Mouse (Mus musculus): ENCODE results near the gene Fam120b. TPM values are rescaled to one million over a fixed set of nuclear protein-coding genes. Genes with fewer than 3 reads are reported as not detected.

Gene Fam120b
- 10 to 100 TPM in 1 of 2 experiments, 1 to 10 TPM in 1; 8.6 to 10.3 TPM for total RNA-seq (2021)
- long read RNA-seq, experiment 1, full-length matches to known transcripts, result 6 of 18 reads
- long read RNA-seq, experiment 1, partial matches to known transcripts, result 7 of 18 reads
- long read RNA-seq, experiment 1, other reads (novel, unspliced or antisense), result 5 of 18 reads
- long read RNA-seq, experiment 2, full-length matches to known transcripts, result 5 of 13 reads
- long read RNA-seq, experiment 2, partial matches to known transcripts, result 5 of 13 reads
- long read RNA-seq, experiment 2, other reads (novel, unspliced or antisense), result 3 of 13 reads

DNA sequence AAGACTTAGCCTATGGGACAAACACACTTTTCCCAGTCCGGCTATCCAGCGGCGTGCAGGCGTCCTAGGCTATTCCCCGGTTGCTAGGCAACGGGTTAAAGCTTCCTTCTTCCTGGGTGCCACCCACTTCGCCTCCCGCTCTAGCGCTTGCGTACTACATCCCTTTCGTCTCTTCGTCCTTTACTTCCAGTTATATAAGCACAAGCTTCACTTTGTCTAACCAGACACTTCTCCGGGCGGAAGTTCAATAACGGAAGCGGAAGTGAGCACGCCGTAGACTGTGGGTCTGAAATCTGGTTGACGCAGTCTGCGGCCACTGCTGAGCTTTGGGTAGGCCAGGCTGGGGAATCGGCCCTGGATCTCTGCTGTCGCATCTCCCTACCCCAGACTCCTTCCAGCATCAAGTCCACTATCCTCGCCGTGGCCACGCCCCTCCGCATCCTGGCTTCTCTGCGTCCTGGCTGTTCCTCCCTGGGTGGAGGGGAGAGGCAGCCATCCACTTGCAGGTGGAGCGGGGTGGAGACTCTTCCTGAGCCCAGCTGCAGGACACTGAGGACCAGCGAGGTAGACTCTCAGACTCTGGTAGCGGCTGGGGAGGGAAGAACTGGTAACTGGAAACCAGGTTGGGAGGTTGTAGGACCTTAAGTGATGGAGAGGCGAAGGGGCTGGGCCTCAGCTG, at the start of gene Fam120b:
Gene Fam120b, plus strand, starts transcription at position 206 of the 679 bp plus-strand sequence.
- peak; percentile 89 for DNase-seq

GRCm38 (mm10) chr17:15350152-15350551, 45.9 kb upstream of the Fam120b start:
- no peak for DNase-seq

DNA sequence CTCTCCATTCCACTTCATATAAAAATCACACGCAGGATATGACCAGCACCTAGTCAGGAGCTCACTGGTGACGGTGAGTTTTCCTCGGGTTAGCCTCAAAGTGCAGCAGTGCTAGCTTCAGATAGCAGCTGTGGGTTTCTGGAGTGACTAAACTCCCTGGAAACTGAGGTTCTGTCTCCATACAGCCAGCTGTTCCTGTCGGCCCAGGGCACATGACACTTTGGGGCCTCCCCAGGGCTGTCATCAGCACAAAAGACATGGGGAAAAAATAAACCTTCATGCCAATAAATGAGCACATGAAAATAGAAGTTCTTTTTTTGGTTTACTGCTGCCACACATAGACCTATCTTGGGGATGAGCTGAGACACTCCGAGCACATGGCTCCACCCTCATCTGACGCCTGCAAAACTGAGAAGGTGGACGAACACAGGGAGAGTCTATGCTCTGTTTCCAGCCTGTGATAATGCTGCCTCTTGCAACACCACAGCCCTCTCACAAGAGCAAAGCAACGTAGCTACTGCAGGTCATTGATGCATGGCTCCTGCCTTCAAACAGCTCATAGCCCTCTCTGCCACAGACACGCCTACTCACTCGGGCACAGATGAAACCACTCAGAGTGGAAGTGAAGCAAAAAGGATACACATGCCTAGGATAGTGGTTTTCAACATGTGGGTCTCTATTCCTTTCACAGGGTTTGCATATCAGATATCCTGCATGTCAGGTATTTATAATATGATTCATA, 43.0 kb upstream of the Fam120b start:
- no peak for DNase-seq

- DNase-seq, result no peak
Observed at GRCm38 (mm10) chr17:15354006-15354405, 42.0 kb upstream of the Fam120b start.

DNA sequence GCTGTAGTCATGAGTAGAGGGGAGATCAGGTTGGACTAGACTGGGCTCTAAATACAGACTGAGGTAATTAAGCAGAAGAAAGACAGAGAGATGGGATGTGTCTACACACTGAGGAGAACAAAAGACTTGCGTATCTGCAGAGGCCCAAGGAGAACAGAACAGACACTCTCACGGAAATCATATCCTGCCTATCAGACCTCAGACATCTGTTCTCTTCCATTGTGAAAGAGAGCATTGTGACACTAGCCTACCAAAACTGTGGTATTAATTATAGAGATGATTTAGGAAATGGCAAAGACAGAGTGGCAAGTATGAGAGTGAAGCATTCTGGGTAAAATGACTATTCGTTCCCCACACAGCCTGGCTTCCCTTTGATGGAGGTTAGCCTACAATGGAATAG, 40.9 kb upstream of the Fam120b start:
- no peak for DNase-seq

DNA sequence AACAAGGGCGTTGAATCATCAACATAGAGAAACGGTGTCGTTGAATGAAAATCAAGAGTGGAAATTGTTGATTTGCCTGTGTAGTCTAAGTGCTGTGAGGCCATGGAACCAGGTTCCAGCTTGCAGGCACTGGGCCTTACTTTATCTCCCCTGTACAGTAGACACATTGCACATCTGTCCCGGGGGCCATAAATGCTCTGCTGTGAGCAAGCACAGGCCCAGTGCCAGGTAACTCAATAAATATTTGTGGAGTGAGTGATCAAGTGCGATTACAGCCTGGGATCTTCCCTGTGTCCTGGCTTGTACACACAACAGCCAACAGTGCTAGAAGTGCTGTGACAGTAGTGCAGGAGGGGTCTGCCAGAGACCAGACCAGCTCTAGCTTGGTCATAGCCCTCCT, 39.5 kb upstream of the Fam120b start:
- no peak for DNase-seq

DNA sequence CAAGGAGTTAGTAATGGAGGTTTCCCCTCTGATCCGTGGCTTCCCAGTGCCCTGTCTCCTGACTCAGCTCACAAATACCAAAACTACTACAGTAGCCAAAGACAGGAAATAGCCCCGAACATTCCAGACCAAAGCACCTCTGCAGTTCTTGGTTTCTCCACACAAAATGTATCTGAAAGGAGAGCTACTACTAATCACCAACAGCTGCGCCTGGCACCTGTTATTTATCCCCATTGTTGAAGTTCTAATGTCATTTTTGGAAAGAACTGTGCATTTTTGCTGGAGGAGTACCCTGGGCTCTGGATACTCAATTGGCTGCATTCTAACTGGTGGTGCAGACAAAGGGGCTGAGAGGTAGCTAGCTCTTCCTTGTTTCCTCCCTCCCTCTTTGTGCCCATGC, 38.9 kb upstream of the Fam120b start:
- DNase-seq, result no peak

- no peak for DNase-seq
Observed at GRCm38 (mm10) chr17:15363656-15364055, 32.3 kb upstream of the Fam120b start.

DNA sequence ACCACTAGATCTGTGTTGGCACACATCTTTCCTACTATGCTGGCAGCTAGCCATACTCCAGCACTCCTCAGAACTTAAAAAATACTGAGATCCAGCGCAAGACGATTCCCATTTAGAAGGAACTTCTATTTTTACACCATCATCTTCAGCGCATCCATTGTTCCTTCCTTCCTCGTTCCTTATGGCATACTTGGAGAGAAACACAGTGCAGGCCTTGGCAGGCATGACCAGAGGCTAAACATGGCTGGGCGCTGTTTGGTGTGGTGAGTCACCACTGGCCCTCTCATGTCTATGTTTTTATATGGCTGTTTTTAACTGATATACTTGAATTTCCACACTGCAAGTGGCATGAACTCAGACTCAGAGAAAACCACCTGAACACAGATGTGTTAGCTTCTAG, 30.4 kb upstream of the Fam120b start:
- DNase-seq, result no peak

DNA sequence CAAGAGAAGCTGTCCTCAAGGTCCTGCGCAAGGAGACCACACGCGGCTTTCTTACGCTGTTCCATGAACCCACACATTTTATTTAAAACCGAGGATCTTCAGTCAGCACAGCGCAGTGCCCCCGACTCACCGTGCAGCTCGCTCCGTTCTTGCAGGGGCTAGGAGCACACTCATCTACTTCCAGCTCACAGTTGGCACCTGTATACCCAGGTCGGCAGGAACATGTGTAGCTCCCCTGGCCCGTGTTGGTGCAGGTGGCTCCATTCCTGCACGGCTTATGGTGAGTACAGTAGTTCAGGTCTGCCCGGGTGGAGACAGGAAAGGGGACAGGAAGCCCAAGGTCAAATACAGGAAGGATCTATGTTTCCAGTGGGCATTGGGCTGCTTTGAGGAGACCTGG, 25.6 kb upstream of the Fam120b start:
- no peak for DNase-seq

DNA sequence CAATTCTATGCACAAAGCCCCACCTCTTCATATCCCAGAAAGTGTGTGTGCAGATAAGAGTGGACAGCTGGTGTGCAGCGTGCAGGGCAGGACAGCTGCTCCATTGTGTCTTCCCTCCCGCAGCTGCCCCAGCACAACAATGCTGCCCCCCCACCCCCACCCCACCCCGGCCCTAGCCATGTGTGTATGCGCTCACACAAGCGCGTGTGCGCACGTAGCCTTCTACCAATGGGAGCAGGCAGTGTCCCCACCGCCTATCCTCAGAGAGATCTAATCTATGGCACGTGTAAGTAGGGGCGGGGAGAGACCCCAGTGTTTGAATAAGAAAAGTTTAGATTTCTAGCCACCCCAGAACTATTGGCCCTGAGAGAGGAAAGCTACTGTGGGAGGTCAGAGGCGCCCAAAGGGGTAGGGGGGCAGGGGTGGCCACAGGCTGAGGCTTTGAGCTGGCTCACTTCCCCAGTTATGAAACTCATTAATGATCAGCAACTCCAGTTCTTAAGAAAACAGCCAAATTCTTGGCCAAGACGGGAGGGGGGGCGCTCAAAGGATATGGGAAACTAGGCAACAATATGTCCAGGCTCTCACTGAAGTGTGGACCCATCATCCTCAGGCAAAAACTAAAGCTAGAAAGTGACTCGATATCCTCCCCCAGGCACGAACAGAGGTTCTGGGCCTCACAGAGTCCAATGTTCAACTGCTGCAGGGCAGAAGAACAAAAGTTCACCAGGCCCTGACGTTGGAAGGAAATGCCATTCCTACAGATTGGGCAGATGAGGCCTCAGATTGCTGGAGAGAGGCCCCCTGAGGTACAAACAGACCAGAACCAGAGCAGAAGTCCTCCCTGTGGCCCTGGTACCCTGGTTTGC, 23.8 kb upstream of the Fam120b start:
- DNase-seq, result no peak

DNA sequence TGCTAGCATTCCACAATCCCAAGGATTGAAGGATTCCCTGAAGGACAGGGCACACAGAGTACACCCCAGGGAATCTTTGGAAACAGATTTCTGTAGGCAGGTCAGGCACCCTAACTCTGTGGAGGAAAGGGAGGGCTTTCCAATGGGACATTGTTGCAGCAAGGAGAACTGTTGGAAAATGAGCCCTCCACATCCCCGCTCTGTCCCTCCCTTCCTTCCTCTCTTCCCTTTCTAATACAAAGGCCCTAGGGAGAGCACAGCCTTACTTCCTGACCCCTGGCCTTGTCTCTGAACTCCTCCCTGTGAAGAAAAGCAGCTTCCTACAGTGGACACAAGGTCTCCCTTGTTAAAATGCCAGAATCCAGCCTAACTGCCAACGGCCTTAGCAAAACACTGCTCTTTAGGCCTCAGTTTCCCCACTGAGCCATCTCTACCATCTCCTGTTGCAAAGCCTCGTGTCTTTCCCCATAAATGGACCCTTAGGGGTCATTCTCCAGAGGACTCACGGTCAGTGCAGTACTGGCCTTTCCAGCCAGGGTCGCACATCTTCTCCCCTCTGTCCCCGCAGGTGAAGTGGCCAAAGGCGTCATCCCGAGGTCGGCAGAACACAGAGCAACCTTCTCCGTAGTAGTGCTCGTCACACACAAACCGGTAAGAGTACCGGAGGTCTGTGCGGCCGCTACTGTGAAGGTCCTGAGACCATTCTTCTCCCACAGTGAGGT, 22.9 kb upstream of the Fam120b start:
- no peak for DNase-seq

GRCm38 (mm10) chr17:15374321-15375141, 21.5 kb upstream of the Fam120b start:
- no peak for DNase-seq

DNA sequence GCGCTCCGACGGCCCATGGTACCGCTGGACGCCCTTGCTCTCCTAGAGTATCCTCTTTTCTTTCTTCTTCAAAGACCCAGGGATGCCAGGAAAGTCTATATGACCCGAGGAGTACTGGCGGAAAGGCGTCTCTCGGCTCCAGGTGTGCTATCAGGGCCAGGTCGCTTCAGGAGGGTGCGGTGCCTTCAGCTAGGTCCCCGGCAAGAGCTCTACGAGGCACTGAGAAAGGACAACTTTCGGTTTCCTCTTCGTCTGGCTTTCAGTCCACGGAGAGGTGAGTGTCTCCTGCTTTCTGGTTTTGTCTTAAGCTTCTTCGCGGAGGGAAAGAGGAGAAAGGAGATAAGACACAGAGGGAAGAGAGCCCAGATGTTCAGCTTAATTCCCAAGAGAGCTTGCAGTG, 20.8 kb upstream of the Fam120b start:
- DNase-seq, result no peak

DNA sequence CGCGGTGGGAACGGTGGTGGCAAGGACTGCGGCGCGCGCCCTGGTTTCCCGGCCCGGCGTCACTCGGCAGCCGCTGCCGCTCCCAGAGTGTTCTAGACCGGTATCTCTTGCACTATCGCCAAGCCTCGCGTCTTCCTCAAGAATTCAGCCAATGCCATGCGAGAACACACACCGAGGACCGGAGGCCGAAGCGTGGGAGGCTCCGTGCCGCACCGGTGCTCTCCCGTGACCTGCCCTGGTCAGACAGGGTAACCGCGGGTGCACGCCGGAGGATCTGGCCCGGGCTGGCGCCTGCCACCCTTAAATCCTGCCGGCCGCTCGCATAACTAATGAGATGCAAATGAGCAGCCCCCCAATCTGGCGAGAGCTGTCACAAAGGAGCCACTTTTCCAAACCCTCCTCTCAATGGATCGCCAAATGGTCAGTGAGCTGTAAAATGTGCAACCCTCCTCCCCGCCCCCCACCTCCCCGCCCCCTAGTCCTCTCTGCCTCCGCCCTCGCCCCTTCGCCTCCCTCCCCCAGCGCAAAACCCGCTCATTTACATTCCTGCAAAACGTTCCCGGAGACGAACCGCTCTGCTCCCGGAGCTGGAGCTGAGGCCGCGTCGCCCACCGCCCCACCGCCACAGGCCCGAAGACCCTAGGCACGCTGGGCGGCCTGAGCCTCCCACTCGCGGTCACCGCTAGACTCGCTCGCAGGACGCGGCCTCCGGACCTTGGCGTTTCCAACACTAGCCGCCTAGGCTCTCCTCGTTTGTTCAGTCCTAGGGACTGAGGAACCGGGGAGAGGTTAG, 20.1 kb upstream of the Fam120b start:
- peak; percentile 63 for DNase-seq

DNA sequence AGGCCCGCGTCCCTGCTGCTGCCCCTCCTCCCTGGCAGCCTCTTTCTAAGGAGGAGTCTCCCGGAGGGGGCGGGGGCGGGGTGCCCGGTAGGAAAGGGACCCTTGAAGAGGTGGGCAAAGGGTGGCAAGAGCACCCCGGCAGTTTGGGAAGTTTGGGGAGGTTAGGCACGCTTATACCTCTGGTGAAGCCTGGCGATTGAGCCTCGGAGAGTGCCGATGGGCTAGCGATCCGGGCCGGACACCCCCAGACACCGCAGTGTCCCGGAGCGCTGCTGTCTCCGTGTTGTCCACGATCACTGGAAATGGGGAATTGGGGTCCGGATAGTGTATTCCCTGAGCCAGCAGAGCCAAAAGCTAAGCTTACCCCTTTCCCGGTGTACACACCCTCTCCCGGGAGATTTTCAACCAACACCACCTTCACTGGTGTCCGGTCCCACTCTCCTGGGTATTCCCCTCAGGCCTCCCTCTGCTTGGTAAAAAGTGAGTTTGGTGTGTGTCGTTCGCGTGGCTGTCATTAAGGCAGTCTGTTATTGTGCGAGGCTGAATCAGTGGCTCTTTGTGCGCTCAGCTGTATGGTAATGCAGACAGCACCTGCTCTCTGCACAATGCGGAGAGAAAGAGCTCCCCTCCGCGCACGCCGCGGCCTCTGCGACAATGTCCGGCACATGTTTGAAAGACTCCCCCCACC, 19.4 kb upstream of the Fam120b start, which contains the start of gene Dll1:
Gene Dll1, minus strand, starts transcription at position 379 of the 688 bp plus-strand sequence.
- no peak for DNase-seq

- no peak for DNase-seq
Observed at GRCm38 (mm10) chr17:15377901-15378300, 18.1 kb upstream of the Fam120b start.

DNA sequence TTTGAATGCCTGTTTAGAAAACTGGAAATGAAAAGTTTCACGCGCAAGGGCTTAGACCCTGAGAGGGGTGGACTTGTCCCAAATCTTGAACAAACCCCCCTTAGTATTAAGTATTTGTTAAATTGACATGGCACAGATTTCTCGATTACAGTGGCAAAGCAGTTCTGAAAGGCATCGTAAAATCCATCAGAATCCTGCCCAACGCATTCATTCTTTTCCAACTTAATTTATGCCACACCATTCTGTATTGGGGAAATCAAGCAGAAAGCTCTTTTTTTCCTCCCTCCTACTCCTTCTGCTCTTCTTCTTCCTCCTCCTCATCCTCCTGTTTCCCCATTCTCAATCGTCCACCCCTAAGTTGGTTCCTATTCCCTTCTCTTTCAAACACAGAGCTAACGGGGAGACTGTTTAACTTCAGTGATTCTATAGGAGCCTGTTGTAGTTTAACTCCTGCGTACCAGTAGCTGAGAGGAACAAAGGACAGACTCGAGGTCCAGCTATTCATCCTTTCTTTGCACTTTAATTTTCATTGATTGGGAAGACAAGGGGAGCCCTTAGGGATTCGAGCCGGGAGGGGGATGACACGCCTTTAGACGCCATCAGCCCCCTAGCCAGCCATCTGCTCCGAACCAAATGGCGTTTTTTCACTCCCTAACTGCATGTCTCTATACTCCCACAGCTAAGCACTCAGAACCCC, 17.4 kb upstream of the Fam120b start:
- no peak for DNase-seq

Measured in gastrocnemius, postnatal 25 days (tissue).